Mouse (Mus musculus) left cerebral cortex, postnatal 25 days (tissue): Measurements from ENCODE around the gene Grk4. TPM values are rescaled to one million over a fixed set of nuclear protein-coding genes. Genes with fewer than 3 reads are reported as not detected.

Source experiments
- microRNA-seq, 2 experiments: library from miRNA; unstranded; fragments of <30 nt; microRNA quantifications; one replicate each; pipeline ENCODE4 v1.2.0; 2022
- total RNA-seq, 2 experiments: library from RNA; stranded (reverse); gene quantifications; 2 replicates each; pipeline ENCODE4 v1.2.3; 2021

Grk4 gene
- total RNA-seq, 2 experiments from 2014 or later: 2.1 to 3.4 TPM

Small RNAs within 50 kb of the gene (microRNA-seq; reads per million reads assigned to microRNA genes)
- gene Mir467g: 0 reads per million in 2 experiments

Other genes with a start within 250 kb of the Grk4 start
- gene Tnip2, start 146.4 kb upstream of the Grk4 start, total RNA-seq: 10 to 100 TPM; 13.0 to 13.1 TPM
- 1 to 10 TPM; 2.1 to 4.9 TPM for gene Sh3bp2, start 134.5 kb upstream of the Grk4 start, total RNA-seq
- 100 to 1,000 TPM; 415 to 423 TPM for gene Add1, start 86.7 kb upstream of the Grk4 start, total RNA-seq
- gene Mfsd10, start 23.2 kb upstream of the Grk4 start, total RNA-seq: 10 to 100 TPM; 39.7 to 41.6 TPM
- 10 to 100 TPM; 13.0 to 15.0 TPM for gene Nop14, start 231 bp upstream of the Grk4 start, total RNA-seq
- gene Htt, start 101.4 kb downstream of the Grk4 start, total RNA-seq: 10 to 100 TPM; 79.2 to 82.5 TPM
- gene Msantd1, start 247.6 kb downstream of the Grk4 start, total RNA-seq: 1 to 10 TPM; 7.6 to 8.0 TPM